Mouse (Mus musculus) MN1 (cell line): ENCODE measurements around the gene Pacrg.

ENCODE experiments used
- DNase-seq: peaks from one replicate; pipeline ENCODE4 v3.0.0-alpha.2; 2016; ENCODE audit warnings: low spot score

Pacrg gene

GRCm38 (mm10) chr17:10740083-10740482, 100.0 kb downstream of the Pacrg start:
- DNase-seq = no peak

GRCm38 (mm10) chr17:10737966-10738365, 102.1 kb downstream of the Pacrg start:
- DNase-seq = no peak

GRCm38 (mm10) chr17:10734733-10735132, 105.4 kb downstream of the Pacrg start:
- DNase-seq = no peak

DNA sequence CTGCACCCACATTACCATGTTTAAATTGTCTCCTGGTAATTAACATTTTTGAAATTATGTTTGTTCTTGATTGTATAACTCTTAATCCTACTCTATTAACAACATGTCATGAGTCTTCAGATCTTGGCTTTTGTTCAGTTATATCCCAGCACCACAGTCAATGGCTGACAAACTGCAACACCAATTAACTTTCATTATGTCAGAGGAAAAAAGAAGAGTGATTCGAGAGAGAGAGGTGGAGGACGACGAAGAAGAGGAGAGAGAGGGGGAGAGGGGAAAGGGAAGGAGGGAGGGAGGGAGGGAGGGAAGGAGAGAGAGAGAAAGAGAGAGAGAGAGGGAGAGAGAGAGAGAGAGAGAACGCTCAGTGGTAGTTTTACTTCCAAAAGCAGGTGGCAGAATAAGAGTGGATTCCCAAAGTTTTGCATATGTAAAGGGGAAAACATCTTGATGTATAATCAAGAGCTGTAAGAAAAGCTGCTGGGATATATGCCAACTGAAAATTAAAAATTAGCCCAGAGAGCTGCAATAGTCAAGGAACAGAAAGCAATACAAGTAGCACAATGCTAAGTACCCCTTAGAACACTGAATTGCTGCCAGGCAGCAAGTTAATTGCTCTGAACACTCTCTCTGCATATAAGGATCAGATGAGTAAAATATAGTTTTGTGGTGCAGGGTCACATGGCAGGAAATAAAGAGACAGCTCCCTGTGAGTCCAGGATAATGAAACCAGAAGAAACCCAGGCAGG, 107.6 kb downstream of the Pacrg start:
- no peak for DNase-seq

- no peak for DNase-seq
These were observed 115.3 kb downstream of the Pacrg start for GRCm38 (mm10) chr17:10724853-10725252.

DNA sequence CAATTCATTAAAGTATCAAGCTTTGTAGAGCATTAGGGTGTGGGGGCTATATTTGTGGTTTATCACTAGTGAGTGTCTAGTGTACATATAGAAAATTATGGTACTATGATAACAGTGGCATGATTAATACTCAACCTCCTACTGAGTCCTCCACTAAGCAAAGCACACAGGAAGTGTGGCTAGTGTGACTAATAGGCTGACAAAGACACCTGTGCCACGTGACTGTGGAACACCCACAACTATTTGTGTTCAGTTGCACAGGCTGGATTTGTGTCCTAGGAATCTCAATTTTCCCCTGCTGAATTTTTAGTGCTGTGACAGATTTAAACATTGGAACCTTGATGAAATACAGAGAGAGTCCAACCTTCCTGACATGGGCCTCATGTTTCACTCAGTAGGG, 118.5 kb downstream of the Pacrg start:
- no peak for DNase-seq

- no peak for DNase-seq
These were observed 123.0 kb downstream of the Pacrg start for GRCm38 (mm10) chr17:10717148-10717547.

DNA sequence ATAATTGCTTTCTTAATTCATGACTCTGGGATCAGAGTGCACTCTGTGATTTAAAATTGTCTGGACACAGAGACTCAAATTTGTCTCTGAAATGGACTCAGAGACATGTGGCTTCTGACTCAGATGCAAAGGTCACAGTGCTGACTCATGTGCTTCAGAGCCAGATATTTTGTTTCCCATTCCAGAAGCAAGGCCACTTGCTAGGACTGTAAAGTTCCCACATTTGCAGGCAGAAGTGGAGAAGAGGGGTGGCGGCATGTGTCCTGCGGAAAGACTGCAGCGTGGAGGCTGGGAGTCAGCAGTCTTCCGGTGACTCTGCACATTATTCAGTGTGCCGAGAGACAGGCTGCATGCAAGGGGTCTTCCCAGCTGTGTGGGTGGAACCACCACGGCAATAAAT, 137.3 kb downstream of the Pacrg start:
- no peak for DNase-seq

GRCm38 (mm10) chr17:10698041-10698440, 142.1 kb downstream of the Pacrg start:
- DNase-seq = no peak

- no peak for DNase-seq
These were observed 144.7 kb downstream of the Pacrg start for GRCm38 (mm10) chr17:10695421-10695820.

DNA sequence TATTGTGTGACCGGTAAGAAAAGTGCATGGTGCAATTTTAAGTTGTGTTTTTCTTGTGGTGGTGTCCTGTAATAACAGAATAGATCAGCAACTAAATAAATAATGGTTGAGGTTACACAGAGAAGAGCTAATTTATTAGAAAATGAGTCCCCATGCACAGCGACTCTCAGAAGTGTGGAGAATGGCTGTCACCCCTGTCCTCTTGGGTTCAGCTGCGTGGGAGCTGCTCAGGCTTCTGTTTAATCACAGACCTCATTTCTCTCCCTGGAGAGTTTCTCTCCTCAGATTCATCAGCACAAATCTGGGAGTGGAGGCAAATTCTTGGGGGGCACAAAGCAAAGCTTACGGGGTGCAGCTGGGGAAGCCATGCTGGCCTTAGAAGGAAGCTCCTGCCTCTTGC, 163.0 kb downstream of the Pacrg start:
- DNase-seq = no peak

GRCm38 (mm10) chr17:10675536-10675935, 164.6 kb downstream of the Pacrg start:
- no peak for DNase-seq

DNA sequence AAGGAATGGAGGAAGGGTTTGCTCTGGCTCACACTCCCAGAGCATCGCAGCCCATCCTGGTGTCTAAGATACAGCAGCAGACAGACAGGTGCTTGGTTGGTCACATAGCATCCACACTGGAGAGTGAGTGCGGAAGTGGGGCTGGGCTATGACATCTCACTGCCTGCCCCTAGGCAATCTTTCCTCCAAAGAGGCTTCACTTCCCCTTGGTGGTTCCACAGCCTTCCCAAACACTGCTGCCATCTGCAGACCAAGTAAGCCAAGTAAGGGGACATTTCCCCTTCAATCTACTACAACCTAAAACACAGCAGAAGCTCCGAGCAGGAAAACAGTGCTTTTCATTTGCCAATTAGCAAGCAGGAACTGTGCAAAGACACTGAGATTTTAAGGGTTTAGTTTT, 165.1 kb downstream of the Pacrg start:
- DNase-seq = no peak

GRCm38 (mm10) chr17:10661294-10661693, 178.8 kb downstream of the Pacrg start:
- DNase-seq = no peak

- DNase-seq = no peak
These were observed 196.5 kb downstream of the Pacrg start for GRCm38 (mm10) chr17:10643604-10644003.

DNA sequence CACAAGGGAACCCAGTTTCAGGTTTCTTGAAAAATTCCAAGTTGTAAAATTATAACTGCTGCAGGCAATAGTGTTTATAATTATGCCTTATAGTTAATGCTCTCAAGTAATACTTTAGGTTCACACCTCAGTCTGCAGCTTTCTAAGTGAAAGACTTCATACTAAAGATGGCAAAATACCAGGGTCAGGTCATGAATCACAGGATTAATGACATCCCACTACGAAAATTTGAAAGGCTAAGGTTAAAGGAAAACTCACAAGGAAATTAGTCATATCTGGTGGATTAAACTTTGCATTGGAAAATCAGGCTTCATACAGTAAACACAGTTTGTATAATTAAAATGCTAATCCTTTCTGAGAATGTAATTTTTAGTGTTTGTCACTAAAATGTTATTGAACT, 200.3 kb downstream of the Pacrg start:
- DNase-seq = no peak

DNA sequence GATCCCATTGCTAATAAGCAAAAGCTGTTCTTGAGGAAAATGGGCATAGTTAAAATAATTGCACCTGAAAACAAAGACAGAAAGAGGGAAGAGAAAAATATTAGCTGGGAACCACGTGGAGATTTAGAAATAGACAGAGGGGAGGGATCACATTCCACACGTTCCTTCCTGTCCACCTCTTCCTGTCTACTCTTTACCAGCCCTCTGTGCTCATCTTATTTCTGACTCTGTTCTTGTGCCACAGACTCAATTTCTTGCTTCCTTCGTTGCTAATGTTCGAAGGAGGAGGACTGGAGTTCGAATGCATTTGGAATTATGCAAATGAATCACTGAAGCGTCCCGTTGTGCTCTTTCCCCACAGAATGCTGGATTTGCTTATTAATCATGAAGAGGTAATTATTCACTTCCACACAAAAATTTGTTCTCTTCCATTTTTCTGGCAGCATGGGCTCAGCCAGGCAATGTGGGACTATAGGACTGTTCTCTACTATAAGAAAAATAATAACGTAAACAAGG, 204.1 kb downstream of the Pacrg start:
- no peak for DNase-seq

GRCm38 (mm10) chr17:10635470-10635869, 204.6 kb downstream of the Pacrg start:
- no peak for DNase-seq

DNA sequence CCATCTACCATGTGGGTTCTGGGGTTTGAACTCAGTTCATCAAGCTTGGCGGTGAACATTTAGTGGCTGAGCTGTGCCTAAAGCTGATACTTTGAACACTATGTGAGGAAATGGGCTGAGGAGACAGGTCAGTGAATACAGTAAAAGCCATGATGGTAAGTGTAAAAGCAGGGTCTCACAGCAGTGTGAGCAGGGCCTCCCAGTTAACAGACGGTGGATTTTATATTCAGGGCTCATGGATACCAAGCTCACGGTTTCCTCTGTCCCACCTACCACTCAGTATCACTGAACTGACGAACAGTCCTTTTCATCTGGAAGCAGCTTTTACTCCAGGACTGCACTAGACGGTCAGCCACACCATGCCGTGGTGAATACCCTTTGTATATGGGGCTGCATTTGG, 205.1 kb downstream of the Pacrg start:
- DNase-seq = no peak

DNA sequence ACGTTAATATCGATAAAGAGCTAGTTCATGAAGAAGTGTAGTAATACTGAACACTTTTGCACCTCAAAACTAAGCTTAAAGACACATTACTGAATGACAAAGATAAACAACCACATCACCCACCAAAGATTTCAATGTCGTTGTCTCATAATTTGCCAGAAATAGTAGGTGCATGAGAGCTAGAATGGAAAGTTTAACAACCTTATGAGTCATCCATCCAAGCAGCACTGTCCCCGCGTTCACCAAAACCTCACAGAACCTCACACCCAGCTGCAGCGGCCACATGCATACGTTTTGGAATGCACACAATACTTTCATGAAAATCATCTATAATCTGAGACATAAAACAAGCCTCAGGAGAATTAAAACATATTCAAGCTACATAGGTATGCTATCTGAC, 206.3 kb downstream of the Pacrg start:
- DNase-seq = no peak

DNA sequence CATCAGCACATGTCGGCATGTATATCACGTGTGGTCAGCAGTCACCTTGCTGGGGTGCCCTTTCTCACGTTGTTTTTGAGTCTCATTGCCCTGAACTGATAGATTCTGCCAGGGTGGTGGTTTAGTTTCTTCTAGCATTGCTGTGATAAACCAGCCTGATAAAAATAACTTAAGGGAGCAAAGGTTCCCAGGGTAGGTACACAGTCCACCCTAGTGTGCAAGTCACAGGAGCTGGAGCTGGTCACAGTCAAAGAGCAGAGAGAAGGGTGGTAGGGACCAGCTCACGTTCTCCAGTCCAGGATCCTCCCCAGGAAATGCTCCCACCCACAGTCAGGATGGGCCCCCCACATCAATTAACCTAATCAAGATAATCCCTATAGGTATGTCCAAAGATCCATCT, 211.9 kb downstream of the Pacrg start:
- DNase-seq = no peak

DNA sequence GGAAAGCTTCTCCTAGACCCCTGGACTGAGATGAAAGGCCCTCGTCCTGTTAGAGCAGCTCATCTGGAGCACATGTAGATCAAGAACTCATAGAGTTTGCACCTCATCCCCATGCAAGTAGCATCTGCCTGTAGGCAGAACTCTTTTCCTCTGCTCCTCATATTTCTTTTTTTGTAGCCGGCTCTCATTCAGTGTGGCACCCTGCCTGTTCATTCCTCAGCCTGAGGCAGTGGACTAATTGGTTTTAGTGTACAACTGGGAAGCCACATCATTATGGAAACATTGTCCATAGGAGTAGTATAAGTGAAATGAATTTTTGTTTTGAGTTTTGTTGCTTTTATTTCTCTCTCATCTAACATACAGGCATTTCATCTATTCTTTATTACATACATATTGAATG, 212.6 kb downstream of the Pacrg start:
- no peak for DNase-seq

GRCm38 (mm10) chr17:10626299-10627095, 213.6 kb downstream of the Pacrg start:
- no peak for DNase-seq
